Mouse (Mus musculus) hindbrain, embryonic 12.5 days (tissue): Measurements from ENCODE around the gene Mrps7. TPM values are rescaled to one million over a fixed set of nuclear protein-coding genes. Genes with fewer than 3 reads are reported as not detected.

Experiments used
- ATAC-seq: fragments of 200-750 bp; cut with Nextera tagmentation; 2 replicates; pipeline ENCODE4 v1.8.0; 2017; ENCODE audit warnings: moderate TSS enrichment; ENCODE audit not compliant: low FRiP score
- H3K27ac ChIP-seq: fragments of 300-500 bp; sonication (generic); 2 replicates; pipeline ENCODE4 v1.5.1; 2016; ENCODE audit warnings: mild to moderate bottlenecking
- H3K27me3 ChIP-seq: fragments of 300-500 bp; sonication (generic); 2 replicates; pipeline ENCODE4 v1.6.1; 2016; ENCODE audit warnings: mild to moderate bottlenecking
- H3K36me3 ChIP-seq: fragments of 300-500 bp; sonication (generic); 2 replicates; pipeline ENCODE4 v1.6.1; 2016; ENCODE audit warnings: mild to moderate bottlenecking
- H3K4me1 ChIP-seq: fragments of 300-500 bp; sonication (generic); 2 replicates; pipeline ENCODE4 v1.6.1; 2016
- H3K4me2 ChIP-seq: fragments of 300-500 bp; sonication (generic); replicated peaks from 2 replicates; pipeline ENCODE4 v1.6.1; 2016; ENCODE audit warnings: mild to moderate bottlenecking
- H3K4me3 ChIP-seq: fragments of 300-500 bp; sonication (generic); 2 replicates; pipeline ENCODE4 v1.5.1; 2016; ENCODE audit warnings: mild to moderate bottlenecking
- H3K9ac ChIP-seq: fragments of 300-500 bp; sonication (generic); 2 replicates; pipeline ENCODE4 v1.6.1; 2016; ENCODE audit warnings: mild to moderate bottlenecking, moderate library complexity
- H3K9me3 ChIP-seq: fragments of 300-500 bp; sonication (generic); replicated peaks from 2 replicates; pipeline ENCODE4 v1.6.1; 2016; ENCODE audit warnings: mild to moderate bottlenecking
- WGBS: fragments of 180-500 bp; shearing (Covaris S2); methylation state at CpG from one replicate; pipeline ENCODE4 v1.1.7; 2016; 5-methylcytosine and 5-hydroxymethylcytosine counted together
- polyA plus RNA-seq: library from polyadenylated mRNA; unstranded; fragments of >200 nt; fragmentation: Nextera tagmentation; extraction: Ambion mirVana; gene quantifications from 2 replicates; pipeline ENCODE4 v1.2.1, GENCODE M21; 2016

Gene Mrps7
- polyA plus RNA-seq, 1 experiment from 2014 or later = 86.6 TPM

DNA sequence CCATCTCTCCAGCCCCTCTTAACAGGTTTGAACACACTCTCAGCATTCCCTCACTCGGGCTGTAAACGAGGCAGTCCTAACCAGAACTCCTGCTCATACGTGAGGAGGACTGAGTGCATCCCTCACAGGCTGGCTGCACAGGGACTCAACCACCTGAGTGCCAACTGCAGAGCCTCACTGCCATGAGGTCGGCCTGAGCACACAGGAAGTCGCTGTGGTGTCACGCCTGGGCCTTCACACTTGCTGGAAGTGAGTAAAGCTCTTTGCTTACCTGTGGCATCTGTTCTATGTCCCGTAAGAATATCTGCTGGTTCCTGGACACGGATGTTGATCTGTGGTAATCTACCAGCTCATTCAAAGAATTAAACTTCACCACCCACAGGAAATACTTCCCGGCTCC, 42.7 kb downstream of the Mrps7 start:
- whole genome bisulfite sequencing = 94% methylated on average over 9 of the region's 9 CpGs
- Histone ChIP-seq H3K4me1 (peaks cover 7% of the 10 kb centered on the region; the same call in 1 of the 2 replicates), H3K27me3 (no peaks in the 10 kb centered on the region), H3K4me3 (no peak overlapping the region), H3K36me3 (peaks cover 39% of the 10 kb centered on the region), H3K9me3 (no peaks in the 10 kb centered on the region), H3K4me2 (no peak overlapping the region), H3K9ac (no peak overlapping the region), H3K27ac (no peak overlapping the region)
- no peak for ATAC-seq

DNA sequence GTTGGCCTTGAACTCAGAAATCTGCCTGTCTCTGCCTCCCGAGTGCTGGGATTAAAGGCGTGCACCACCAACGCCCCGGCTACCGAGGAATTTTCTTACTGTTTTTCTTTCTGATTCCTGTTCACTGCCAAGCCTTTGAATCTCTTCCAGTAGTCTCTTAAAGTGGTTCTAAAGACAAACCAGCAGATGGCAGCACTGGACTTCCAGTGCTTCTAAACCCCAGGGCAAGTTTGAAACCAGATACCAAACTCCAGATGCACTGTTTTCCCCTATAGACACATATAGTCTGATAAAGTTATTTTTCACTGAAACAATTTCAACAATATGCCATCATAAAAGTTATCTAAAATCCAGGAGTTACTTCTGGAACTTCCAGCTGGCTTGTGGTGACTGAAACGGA, 43.7 kb downstream of the Mrps7 start:
- Histone ChIP-seq H3K36me3 (peaks cover 45% of the 10 kb centered on the region), H3K4me1 (peaks cover 7% of the 10 kb centered on the region; the same call in 1 of the 2 replicates), H3K27ac (no peak overlapping the region), H3K9me3 (no peaks in the 10 kb centered on the region), H3K4me2 (no peak overlapping the region), H3K4me3 (no peak overlapping the region), H3K9ac (no peak overlapping the region), H3K27me3 (no peaks in the 10 kb centered on the region)
- WGBS = 68% methylated on average over 6 of the region's 6 CpGs
- ATAC-seq = no peak

DNA sequence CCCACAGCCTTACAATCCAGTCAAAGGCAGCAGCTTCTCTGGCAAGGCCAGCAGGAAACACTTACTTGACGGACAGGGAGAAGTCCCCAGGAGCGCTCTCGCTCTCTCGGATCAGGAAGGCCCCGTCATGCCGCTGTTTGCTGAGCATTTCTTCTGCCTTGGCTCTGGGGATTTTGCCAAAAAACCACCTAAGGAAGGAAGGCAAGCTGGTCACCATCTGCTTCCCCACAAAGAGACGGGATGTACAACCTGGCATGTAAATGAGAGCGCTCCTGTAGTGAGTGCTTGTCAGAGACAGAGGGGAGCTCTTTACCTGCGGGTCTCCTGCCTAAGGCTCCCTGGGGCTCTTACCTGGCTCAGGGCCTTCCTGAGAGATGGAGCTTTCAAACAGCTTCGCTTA, 46.0 kb downstream of the Mrps7 start:
- Histone ChIP-seq H3K4me1 (peaks cover 7% of the 10 kb centered on the region; the same call in 1 of the 2 replicates), H3K4me3 (no peak overlapping the region), H3K27me3 (no peaks in the 10 kb centered on the region), H3K4me2 (no peak overlapping the region), H3K9ac (0 out of 2 replicates have a peak overlapping the region, but pooled peaks have one; percentile 13), H3K27ac (0 out of 2 replicates have a peak overlapping the region, but pooled peaks have one; percentile 35), H3K9me3 (no peaks in the 10 kb centered on the region), H3K36me3 (peaks cover 51% of the 10 kb centered on the region)
- 71% methylated on average over 10 of the region's 10 CpGs for WGBS
- ATAC-seq = no peak

DNA sequence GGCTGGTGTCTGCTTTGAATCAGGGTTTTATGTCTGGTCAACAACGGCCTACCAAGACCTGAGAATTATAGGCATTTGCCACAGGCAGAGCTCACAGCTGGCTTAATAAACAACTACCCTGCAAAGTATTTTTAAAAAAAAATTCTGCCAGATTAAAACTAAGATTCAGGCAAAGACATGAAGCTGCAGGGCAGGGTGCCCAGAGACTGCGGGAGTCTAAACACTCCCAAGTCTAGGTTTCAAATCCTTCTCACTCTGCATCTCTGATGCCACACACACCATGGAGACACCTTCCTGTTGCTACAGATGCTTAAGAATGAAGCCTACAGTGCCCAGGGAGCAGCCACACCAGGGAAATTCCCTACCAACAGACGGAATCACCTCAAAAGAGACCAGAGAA, 48.0 kb downstream of the Mrps7 start:
- H3K36me3 ChIP-seq = peaks cover 47% of the 10 kb centered on the region
- no peak overlapping the region for H3K4me3 ChIP-seq
- no peak for ATAC-seq
- no peak overlapping the region for H3K9ac ChIP-seq
- H3K27ac ChIP-seq = no peak overlapping the region
- peaks cover 7% of the 10 kb centered on the region; the same call in 1 of the 2 replicates for H3K4me1 ChIP-seq
- no peaks in the 10 kb centered on the region for H3K9me3 ChIP-seq
- H3K4me2 ChIP-seq = no peak overlapping the region
- WGBS = 96% methylated on average over 3 of the region's 3 CpGs
- H3K27me3 ChIP-seq = no peaks in the 10 kb centered on the region

DNA sequence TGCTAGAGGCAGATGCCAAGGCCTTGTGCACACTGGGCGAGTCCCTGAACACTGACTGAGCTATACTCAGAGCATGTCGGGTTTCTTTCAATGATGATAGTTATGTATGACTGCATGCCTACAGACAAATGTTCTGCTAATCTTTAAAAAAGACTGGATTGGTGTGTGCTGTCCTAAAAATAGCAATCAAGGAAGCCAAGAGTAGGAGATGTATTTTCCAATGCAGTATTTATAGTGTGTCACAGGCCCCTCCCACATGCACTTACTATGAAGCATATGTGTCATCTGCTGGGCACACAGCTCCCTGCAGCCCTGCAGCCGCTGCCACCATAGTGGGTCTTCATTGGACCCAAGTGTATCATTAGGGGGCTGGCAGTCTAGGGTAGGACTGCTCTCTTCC, 49.5 kb downstream of the Mrps7 start:
- peaks cover 7% of the 10 kb centered on the region; the same call in 1 of the 2 replicates for H3K4me1 ChIP-seq
- H3K4me2 ChIP-seq = no peak overlapping the region
- H3K27ac ChIP-seq = no peak overlapping the region
- ATAC-seq = no peak
- no peaks in the 10 kb centered on the region for H3K9me3 ChIP-seq
- H3K36me3 ChIP-seq = peaks cover 38% of the 10 kb centered on the region
- H3K27me3 ChIP-seq = no peaks in the 10 kb centered on the region
- no peak overlapping the region for H3K9ac ChIP-seq
- 88% methylated on average over 3 of the region's 3 CpGs for WGBS
- H3K4me3 ChIP-seq = no peak overlapping the region

DNA sequence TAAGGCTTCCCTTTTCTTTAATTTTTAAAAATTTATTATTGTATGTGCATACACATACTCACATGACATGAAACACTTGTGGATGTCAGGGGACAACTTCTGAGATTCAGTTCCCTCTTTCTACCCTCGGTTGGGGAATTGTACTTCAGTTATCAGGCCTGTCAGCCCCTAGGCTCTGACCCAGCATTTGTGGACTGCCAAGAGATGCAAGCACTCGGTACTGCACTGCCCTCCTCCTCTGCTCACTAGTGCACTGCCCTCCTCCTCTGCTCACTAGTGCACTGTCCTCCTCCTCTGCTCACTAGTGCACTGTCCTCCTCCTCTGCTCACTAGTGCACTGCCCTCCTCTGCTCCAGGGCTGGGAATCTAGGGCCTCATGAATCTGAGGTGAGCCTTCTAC, 50.4 kb downstream of the Mrps7 start:
- no peak for ATAC-seq
- 72% methylated on average over 2 of the region's 2 CpGs for WGBS
- peaks cover 33% of the 10 kb centered on the region for H3K36me3 ChIP-seq
- no peaks in the 10 kb centered on the region for H3K9me3 ChIP-seq
- H3K4me2 ChIP-seq = no peak overlapping the region
- H3K9ac ChIP-seq = no peak overlapping the region
- H3K27ac ChIP-seq = no peak overlapping the region
- peaks cover 7% of the 10 kb centered on the region; the same call in 1 of the 2 replicates for H3K4me1 ChIP-seq
- H3K4me3 ChIP-seq = no peak overlapping the region
- H3K27me3 ChIP-seq = no peaks in the 10 kb centered on the region

Other genes starting within 250 kb of the Mrps7 start
- 26.5 and 28.0 TPM in 2 replicates for gene Hid1, start 236.2 kb upstream of the Mrps7 start, polyA plus RNA-seq
- gene Cdr2l, start 222.0 kb upstream of the Mrps7 start, polyA plus RNA-seq = 27.6 and 28.8 TPM in 2 replicates
- gene Mrpl58, start 200.2 kb upstream of the Mrps7 start, polyA plus RNA-seq = 180 and 190 TPM in 2 replicates
- 810 and 835 TPM in 2 replicates for gene Atp5h, start 184.0 kb upstream of the Mrps7 start, polyA plus RNA-seq
- 30.0 and 33.0 TPM in 2 replicates for gene Kctd2, start 183.8 kb upstream of the Mrps7 start, polyA plus RNA-seq
- gene Trim80, start 163.4 kb upstream of the Mrps7 start, polyA plus RNA-seq = 0.20 TPM in 1 of 2 replicates, not detected in the other
- gene Slc16a5, start 141.5 kb upstream of the Mrps7 start, polyA plus RNA-seq = not detected in 2 replicates
- 10.2 and 15.2 TPM in 2 replicates for gene Armc7, start 128.3 kb upstream of the Mrps7 start, polyA plus RNA-seq
- 81.5 and 86.5 TPM in 2 replicates for gene Nt5c, start 112.1 kb upstream of the Mrps7 start, polyA plus RNA-seq
- gene Jpt1, start 89.5 kb upstream of the Mrps7 start, polyA plus RNA-seq = 953 and 959 TPM in 2 replicates
- 1,185 and 1,202 TPM in 2 replicates for gene Sumo2, start 67.6 kb upstream of the Mrps7 start, polyA plus RNA-seq
- 139 and 144 TPM in 2 replicates for gene Nup85, start 39.5 kb upstream of the Mrps7 start, polyA plus RNA-seq
- 30.3 and 33.7 TPM in 2 replicates for gene Gga3, start 126 bp downstream of the Mrps7 start, polyA plus RNA-seq
- gene Mif4gd, start 9.0 kb downstream of the Mrps7 start, polyA plus RNA-seq = 12.0 and 12.4 TPM in 2 replicates
- 24.7 and 26.5 TPM in 2 replicates for gene Slc25a19, start 24.4 kb downstream of the Mrps7 start, polyA plus RNA-seq
- 151 and 164 TPM in 2 replicates for gene Grb2, start 104.7 kb downstream of the Mrps7 start, polyA plus RNA-seq
- gene Tmem94, start 161.5 kb downstream of the Mrps7 start, polyA plus RNA-seq = 41.6 and 42.1 TPM in 2 replicates
- 17.2 and 17.9 TPM in 2 replicates for gene Caskin2, start 209.7 kb downstream of the Mrps7 start, polyA plus RNA-seq
- gene Tsen54, start 210.8 kb downstream of the Mrps7 start, polyA plus RNA-seq = 27.1 and 28.8 TPM in 2 replicates
- gene Llgl2, start 220.1 kb downstream of the Mrps7 start, polyA plus RNA-seq = 4.0 and 6.1 TPM in 2 replicates